Mouse (Mus musculus) stomach, postnatal 0 days (tissue): ENCODE measurements around the gene BC005624.

Experiments
- CTCF ChIP-seq: IDR thresholded peaks from 2 replicates; pipeline ENCODE4 v1.5.1; 2016; ENCODE audit warnings: antibody characterized with exemption, low read depth, mild to moderate bottlenecking, moderate library complexity
- EP300 ChIP-seq: optimal IDR thresholded peaks from 2 replicates; pipeline ENCODE3; 2016; ENCODE audit warnings: antibody characterized with exemption

- TF ChIP-seq EP300 (no peak), CTCF (peak; percentile 93)
Measured at GRCm38 (mm10) chr2:30942603-30943011, 39.4 kb downstream of the BC005624 start.
